Mouse (Mus musculus) MEL (cell line): ENCODE data around the gene Pla2g4c. TPM values are rescaled to one million over a fixed set of nuclear protein-coding genes. Genes with fewer than 3 reads are reported as not detected.

Experiments used
- DNase-seq: peaks from one replicate; pipeline ENCODE4 v3.0.0; 2011; ENCODE audit warnings: low read depth, low spot score
- H3K27ac ChIP-seq: 2 replicates; pipeline ENCODE4 v1.5.1; 2012; ENCODE audit warnings: low read depth, mild to moderate bottlenecking, control low read depth, low read length, moderate library complexity; ENCODE audit not compliant: control insufficient read depth
- H3K27me3 ChIP-seq, 2 experiments: fragments of 150-350 bp in 1 of 2; sonication (generic) in 1 of 2; 2 replicates each; pipeline ENCODE4 v1.6.1; 2012; ENCODE audit warnings: low read length in 2 of 2, mild to moderate bottlenecking in 2 of 2, improper control_type of control experiment in 1 of 2, moderate library complexity in 1 of 2; ENCODE audit not compliant: insufficient read depth in 2 of 2, control insufficient read depth in 1 of 2
- H3K36me3 ChIP-seq, 2 experiments: 2 replicates each; pipeline ENCODE4 v1.6.1; 2012 to 2014; ENCODE audit warnings: low read length in 2 of 2, improper control_type of control experiment in 1 of 2, inconsistent platforms in 1 of 2, mild to moderate bottlenecking in 1 of 2; ENCODE audit not compliant: insufficient read depth in 2 of 2, control insufficient read depth in 1 of 2
- H3K4me1 ChIP-seq, 2 experiments: fragments of 150-350 bp in 1 of 2; sonication (generic) in 1 of 2; 2 replicates each; pipeline ENCODE4 v1.6.1; 2012; ENCODE audit warnings: low read length in 2 of 2, improper control_type of control experiment in 1 of 2, mild to moderate bottlenecking in 1 of 2; ENCODE audit not compliant: insufficient read depth in 2 of 2, control insufficient read depth in 1 of 2
- H3K4me3 ChIP-seq, 2 experiments: fragments of 150-350 bp in 1 of 2; sonication (generic) in 1 of 2; 2 replicates each; pipeline ENCODE4 v1.5.1; 2012; ENCODE audit warnings: low read depth in 2 of 2, low read length in 2 of 2, mild to moderate bottlenecking in 2 of 2, moderate library complexity in 2 of 2, control low read depth in 1 of 2, improper control_type of control experiment in 1 of 2; ENCODE audit not compliant: control insufficient read depth in 1 of 2, insufficient read depth in 1 of 2
- H3K79me2 ChIP-seq: 2 replicates; pipeline ENCODE4 v1.6.1; 2012; ENCODE audit warnings: mild to moderate bottlenecking, low read length, moderate library complexity; ENCODE audit not compliant: control insufficient read depth, poor library complexity, insufficient read depth
- H3K9ac ChIP-seq: 2 replicates; pipeline ENCODE4 v1.6.1; 2012; ENCODE audit warnings: low read depth, mild to moderate bottlenecking, control low read depth, low read length, moderate library complexity; ENCODE audit not compliant: control insufficient read depth, poor library complexity, severe bottlenecking
- H3K9me3 ChIP-seq: fragments of 150-350 bp; sonication (generic); replicated peaks from 2 replicates; pipeline ENCODE4 v1.6.1; 2012; ENCODE audit warnings: mild to moderate bottlenecking, low read length, improper control_type of control experiment, moderate library complexity; ENCODE audit not compliant: insufficient read depth
- CHD1 ChIP-seq: IDR thresholded peaks from 2 replicates; pipeline ENCODE4 v1.6.1; 2012; ENCODE audit warnings: low read depth, mild to moderate bottlenecking, inconsistent platforms, low read length, improper control_type of control experiment
- CHD2 ChIP-seq: IDR thresholded peaks from 2 replicates; pipeline ENCODE4 v1.6.1; 2011; ENCODE audit warnings: low read length, improper control_type of control experiment
- EP300 ChIP-seq, 2 experiments: IDR thresholded peaks; 2 replicates each; pipeline ENCODE4 v1.6.1; 2011; ENCODE audit warnings: improper control_type of control experiment in 2 of 2, low read length in 2 of 2, low read depth in 1 of 2, mild to moderate bottlenecking in 1 of 2
- ETS1 ChIP-seq: IDR thresholded peaks from 2 replicates; pipeline ENCODE4 v1.6.1; 2012; ENCODE audit warnings: low read depth, mild to moderate bottlenecking, inconsistent platforms, low read length, improper control_type of control experiment, moderate library complexity
- GATA1 ChIP-seq: IDR thresholded peaks from 2 replicates; pipeline ENCODE4 v1.6.1; 2011; ENCODE audit warnings: low read depth, low read length, improper control_type of control experiment
- JUND ChIP-seq: IDR thresholded peaks from 2 replicates; pipeline ENCODE4 v1.6.1; 2011; ENCODE audit warnings: low read depth, mild to moderate bottlenecking, improper control_type of control experiment, low read length
- KAT2A ChIP-seq: conservative IDR thresholded peaks from 2 replicates; pipeline ENCODE4 v1.6.1; 2012; ENCODE audit warnings: low read depth, low read length, improper control_type of control experiment, inconsistent platforms
- MAFK ChIP-seq: IDR thresholded peaks from 2 replicates; pipeline ENCODE4 v1.6.1; 2011; ENCODE audit warnings: low read depth, mild to moderate bottlenecking, low read length, improper control_type of control experiment, borderline replicate concordance
- MAZ ChIP-seq: IDR thresholded peaks from 2 replicates; pipeline ENCODE4 v1.6.1; 2012; ENCODE audit warnings: low read depth, mild to moderate bottlenecking, inconsistent platforms, low read length, improper control_type of control experiment
- MEF2A ChIP-seq: IDR thresholded peaks from 2 replicates; pipeline ENCODE4 v1.6.1; 2014; ENCODE audit warnings: low read depth, mild to moderate bottlenecking, inconsistent platforms, low read length, improper control_type of control experiment; ENCODE audit not compliant: poor library complexity, insufficient replicate concordance, severe bottlenecking; ENCODE audit errors: extremely low read depth
- MYB ChIP-seq: IDR thresholded peaks from 2 replicates; pipeline ENCODE4 v1.6.1; 2011; ENCODE audit warnings: mild to moderate bottlenecking, low read depth, low read length, improper control_type of control experiment
- MYC ChIP-seq: IDR thresholded peaks from 2 replicates; pipeline ENCODE4 v1.6.1; 2011; ENCODE audit warnings: low read depth, mild to moderate bottlenecking, low read length, improper control_type of control experiment, moderate library complexity
- NELFE ChIP-seq: IDR thresholded peaks from 2 replicates; pipeline ENCODE4 v1.6.1; 2011; ENCODE audit warnings: low read depth, low read length, improper control_type of control experiment
- NRF1 ChIP-seq: IDR thresholded peaks from 2 replicates; pipeline ENCODE4 v1.6.1; 2014; ENCODE audit warnings: low read depth, mild to moderate bottlenecking, inconsistent platforms, low read length, improper control_type of control experiment, moderate library complexity; ENCODE audit not compliant: poor library complexity, insufficient read depth, severe bottlenecking
- POLR2A ChIP-seq, 2 experiments: IDR thresholded peaks; 2 replicates each; pipeline ENCODE4 v1.6.1; 2011 to 2012; ENCODE audit warnings: low read length in 2 of 2, mild to moderate bottlenecking in 2 of 2, control low read depth in 1 of 2, improper control_type of control experiment in 1 of 2, low read depth in 1 of 2, moderate library complexity in 1 of 2; ENCODE audit not compliant: control insufficient read depth in 1 of 2, insufficient read depth in 1 of 2, poor library complexity in 1 of 2
- POLR2AphosphoS2 ChIP-seq: IDR thresholded peaks from 2 replicates; pipeline ENCODE4 v1.6.1; 2011; ENCODE audit warnings: low read length, improper control_type of control experiment
- RAD21 ChIP-seq: IDR thresholded peaks from 2 replicates; pipeline ENCODE4 v1.6.1; 2011; ENCODE audit warnings: mild to moderate bottlenecking, low read depth, low read length, improper control_type of control experiment
- RCOR1 ChIP-seq: IDR thresholded peaks from 2 replicates; pipeline ENCODE4 v1.6.1; 2012; ENCODE audit warnings: low read depth, mild to moderate bottlenecking, inconsistent platforms, low read length, improper control_type of control experiment
- SIN3A ChIP-seq: IDR thresholded peaks from 2 replicates; pipeline ENCODE4 v1.6.1; 2012; ENCODE audit warnings: low read length, improper control_type of control experiment, inconsistent platforms
- TAL1 ChIP-seq: IDR thresholded peaks from 2 replicates; pipeline ENCODE4 v1.6.1; 2012; ENCODE audit warnings: mild to moderate bottlenecking, inconsistent platforms, low read length, moderate library complexity, mixed read lengths
- TCF12 ChIP-seq: IDR thresholded peaks from 2 replicates; pipeline ENCODE4 v1.6.1; 2014; ENCODE audit warnings: low read depth, mild to moderate bottlenecking, inconsistent platforms, low read length, improper control_type of control experiment, moderate library complexity
- UBTF ChIP-seq: IDR thresholded peaks from 2 replicates; pipeline ENCODE4 v1.6.1; 2012; ENCODE audit warnings: low read depth, mild to moderate bottlenecking, inconsistent platforms, low read length, improper control_type of control experiment, moderate library complexity, borderline replicate concordance; ENCODE audit not compliant: insufficient read depth
- USF1 ChIP-seq: IDR thresholded peaks from 2 replicates; pipeline ENCODE4 v1.6.1; 2014; ENCODE audit warnings: low read depth, mild to moderate bottlenecking, inconsistent platforms, low read length, improper control_type of control experiment, moderate library complexity
- ZC3H11A ChIP-seq: IDR thresholded peaks from 2 replicates; pipeline ENCODE4 v1.6.1; 2012; ENCODE audit warnings: low read depth, mild to moderate bottlenecking, inconsistent platforms, low read length, improper control_type of control experiment
- ZKSCAN1 ChIP-seq: IDR thresholded peaks from 2 replicates; pipeline ENCODE4 v1.6.1; 2012; ENCODE audit warnings: low read depth, mild to moderate bottlenecking, inconsistent platforms, low read length, improper control_type of control experiment, moderate library complexity
- ZMIZ1 ChIP-seq: IDR thresholded peaks from 2 replicates; pipeline ENCODE4 v1.6.1; 2012; ENCODE audit warnings: low read depth, mild to moderate bottlenecking, inconsistent platforms, low read length, improper control_type of control experiment, moderate library complexity
- ZNF384 ChIP-seq: IDR thresholded peaks from 2 replicates; pipeline ENCODE4 v1.6.1; 2012; ENCODE audit warnings: low read depth, mild to moderate bottlenecking, inconsistent platforms, low read length, improper control_type of control experiment
- polyA plus RNA-seq, 2 experiments: library from polyadenylated mRNA; stranded (reverse) in 1 of 2; unstranded in 1 of 2; fragments of >175 nt in 1 of 2; fragments of >200 nt in 1 of 2; gene quantifications; 2 replicates each; pipeline versions ENCODE4 v1.2.1 to v1.2.4; 2012; ENCODE audit warnings: low replicate concordance in 2 of 2, low read depth in 1 of 2; ENCODE audit not compliant: insufficient read length in 2 of 2, insufficient read depth in 1 of 2, missing spikeins in 1 of 2
- total RNA-seq: library from RNA; depleted of rRNA; stranded (reverse); fragments of 300-350 nt; gene quantifications from 2 replicates; pipeline ENCODE4 v1.2.3, GENCODE M21; 2012

Pla2g4c gene
- total and polyA plus RNA-seq, 3 experiments, result 1.0 to 2.0 TPM; not detected in 1

- Histone ChIP-seq H3K36me3 (peaks cover 9 to 19% of the 10 kb centered on the region in 2 experiments), H3K9me3 (no peaks in the 10 kb centered on the region)
- TF ChIP-seq ZNF384 (peak; percentile 47; the same call in 1 of the 2 replicates), JUND (no peak), RCOR1 (peak; percentile 54), ZKSCAN1 (no peak), CHD2 (no peak), ETS1 (peak; percentile 74), USF1 (no peak), TCF12 (peak; percentile 93), EP300 (IDR thresholded peaks at IDR 0.05; ENCODE audit: low read depth in 1 of 2, low read length in 2 of 2) (peak; percentile 86 to 88), TAL1 (peak; percentile 81), MAFK (no peak), ZC3H11A (no peak), MAZ (no peak), CHD1 (no peak), GATA1 (peak; percentile 87), UBTF (no peak), NELFE (no peak)
- TF ChIP-seq, all 39 proteins: peak for 7
- no peak overlapping the region for H3K9ac ChIP-seq
- H3K27ac ChIP-seq, result peak overlapping the region; percentile 15; the same call in 1 of the 2 replicates
- DNase-seq, result peak; percentile 74
- H3K27me3 ChIP-seq, result no peaks in the 10 kb centered on the region
- H3K4me3 ChIP-seq, result no peak overlapping the region
- no peaks in the 10 kb centered on the region for H3K79me2 ChIP-seq
- peaks cover 14 to 17% of the 10 kb centered on the region in 2 experiments for H3K4me1 ChIP-seq
Measured at GRCm38 (mm10) chr7:13310493-13311199, 13.8 kb upstream of the Pla2g4c start.

- Histone ChIP-seq H3K79me2 (no peaks in the 10 kb centered on the region), H3K27me3 (no peaks in the 10 kb centered on the region), H3K4me3 (no peak overlapping the region), H3K9me3 (no peaks in the 10 kb centered on the region), H3K4me1 (peaks cover 14 to 17% of the 10 kb centered on the region in 2 experiments), H3K27ac (no peak overlapping the region), H3K9ac (no peak overlapping the region)
- DNase-seq, result no peak
- no peak for TF ChIP-seq RCOR1
- TF ChIP-seq RAD21, result no peak
- no peak for TF ChIP-seq POLR2A (IDR thresholded peaks at IDR 0.05; ENCODE audit: control insufficient read depth in 1 of 2, insufficient read depth in 1 of 2, low read depth in 1 of 2, low read length in 2 of 2, poor library complexity in 1 of 2)
- TF ChIP-seq MYC, result no peak
- no peak for TF ChIP-seq MAZ
- TF ChIP-seq JUND, result no peak
- no peak for TF ChIP-seq TAL1
- TF ChIP-seq NRF1, result no peak
- no peak for TF ChIP-seq SIN3A
- TF ChIP-seq ZC3H11A, result no peak
- no peak for TF ChIP-seq GATA1
- TF ChIP-seq KAT2A, result no peak
- TF ChIP-seq MYB, result no peak
- no peak for TF ChIP-seq MEF2A
- TF ChIP-seq ZMIZ1, result no peak
- no peak for TF ChIP-seq POLR2AphosphoS2
- TF ChIP-seq ZKSCAN1, result no peak
- TF ChIP-seq TCF12, result no peak
- TF ChIP-seq, all 39 proteins: peak for 0
- peaks cover 8 to 19% of the 10 kb centered on the region in 2 experiments for H3K36me3 ChIP-seq
Measured at GRCm38 (mm10) chr7:13311401-13311800, 13.1 kb upstream of the Pla2g4c start.
